Mouse (Mus musculus) bone marrow macrophage, adult 2 months (primary cell): ENCODE data around the gene Mef2d.

Experiments
- CTCF ChIP-seq: IDR thresholded peaks from 2 replicates; pipeline ENCODE4 v1.5.1; 2012; ENCODE audit warnings: low read depth, mild to moderate bottlenecking, low read length, moderate library complexity
- POLR2A ChIP-seq: IDR thresholded peaks from 2 replicates; pipeline ENCODE4 v1.6.1; 2012; ENCODE audit warnings: mild to moderate bottlenecking, low read depth, low read length, borderline replicate concordance

DNA sequence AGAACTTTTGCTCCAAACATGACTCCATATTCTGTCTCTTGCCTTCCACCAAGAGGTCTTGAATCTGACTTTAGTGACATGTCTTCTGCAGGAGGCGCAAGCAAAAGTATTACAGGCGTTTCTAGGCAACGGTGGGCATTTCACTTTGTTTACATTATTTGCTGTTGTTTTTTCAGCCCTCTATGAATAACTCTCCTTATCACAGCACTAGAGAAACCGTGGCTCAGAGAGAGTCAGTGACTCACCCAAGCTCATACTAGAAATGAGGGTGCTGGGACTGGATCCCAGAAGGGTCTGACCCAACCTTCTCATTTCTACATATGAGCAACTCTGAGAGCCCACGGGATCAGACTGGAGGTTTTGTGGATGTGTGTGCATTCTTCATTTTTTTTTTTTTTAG, 14.1 kb upstream of the Mef2d start:
- TF ChIP-seq CTCF (no peak), POLR2A (no peak)
